Mouse (Mus musculus) embryonic facial prominence, embryonic 13.5 days (tissue): ENCODE results near the gene Vsir. TPM values are rescaled to one million over a fixed set of nuclear protein-coding genes. Genes with fewer than 3 reads are reported as not detected.

Source experiments
- ATAC-seq: fragments of 200-750 bp; cut with Nextera tagmentation; 2 replicates; pipeline ENCODE4 v1.8.0; 2017; ENCODE audit warnings: low read depth; ENCODE audit not compliant: insufficient number of reproducible peaks, insufficient read depth, low FRiP score, low TSS enrichment
- H3K27ac ChIP-seq: fragments of 300-500 bp; sonication (generic); 2 replicates; pipeline ENCODE4 v1.5.1; 2015; ENCODE audit warnings: moderate library complexity, mild to moderate bottlenecking, inconsistent platforms
- H3K27me3 ChIP-seq: fragments of 300-500 bp; sonication (generic); 2 replicates; pipeline ENCODE4 v1.6.1; 2015; ENCODE audit warnings: mild to moderate bottlenecking, inconsistent platforms
- H3K36me3 ChIP-seq: fragments of 300-500 bp; sonication (generic); 2 replicates; pipeline ENCODE4 v1.6.1; 2015; ENCODE audit warnings: mild to moderate bottlenecking, inconsistent platforms
- H3K4me1 ChIP-seq: fragments of 300-500 bp; sonication (generic); 2 replicates; pipeline ENCODE4 v1.6.1; 2015; ENCODE audit warnings: inconsistent platforms
- H3K4me2 ChIP-seq: fragments of 300-500 bp; sonication (generic); 2 replicates; pipeline ENCODE4 v1.6.1; 2015; ENCODE audit warnings: moderate library complexity, mild to moderate bottlenecking, inconsistent platforms
- H3K4me3 ChIP-seq: fragments of 300-500 bp; sonication (generic); 2 replicates; pipeline ENCODE4 v1.5.1; 2015; ENCODE audit warnings: mild to moderate bottlenecking, inconsistent platforms
- H3K9ac ChIP-seq: fragments of 300-500 bp; sonication (generic); 2 replicates; pipeline ENCODE4 v1.6.1; 2015; ENCODE audit warnings: mild to moderate bottlenecking, inconsistent platforms
- H3K9me3 ChIP-seq: fragments of 300-500 bp; sonication (generic); 2 replicates; pipeline ENCODE4 v1.6.1; 2016; ENCODE audit warnings: inconsistent platforms
- WGBS: fragments of 180-500 bp; shearing (Covaris S2); methylation state at CpG from one replicate; pipeline ENCODE4 v1.1.7; 2015; ENCODE audit warnings: mixed read lengths; 5-methylcytosine and 5-hydroxymethylcytosine counted together
- polyA plus RNA-seq: library from polyadenylated mRNA; unstranded; fragments of >200 nt; fragmentation: Nextera tagmentation; extraction: Ambion mirVana; gene quantifications from 2 replicates; pipeline ENCODE4 v1.2.1, GENCODE M21; 2015

Vsir gene
- polyA plus RNA-seq, 1 experiment from 2014 or later = 1.9 TPM

DNA sequence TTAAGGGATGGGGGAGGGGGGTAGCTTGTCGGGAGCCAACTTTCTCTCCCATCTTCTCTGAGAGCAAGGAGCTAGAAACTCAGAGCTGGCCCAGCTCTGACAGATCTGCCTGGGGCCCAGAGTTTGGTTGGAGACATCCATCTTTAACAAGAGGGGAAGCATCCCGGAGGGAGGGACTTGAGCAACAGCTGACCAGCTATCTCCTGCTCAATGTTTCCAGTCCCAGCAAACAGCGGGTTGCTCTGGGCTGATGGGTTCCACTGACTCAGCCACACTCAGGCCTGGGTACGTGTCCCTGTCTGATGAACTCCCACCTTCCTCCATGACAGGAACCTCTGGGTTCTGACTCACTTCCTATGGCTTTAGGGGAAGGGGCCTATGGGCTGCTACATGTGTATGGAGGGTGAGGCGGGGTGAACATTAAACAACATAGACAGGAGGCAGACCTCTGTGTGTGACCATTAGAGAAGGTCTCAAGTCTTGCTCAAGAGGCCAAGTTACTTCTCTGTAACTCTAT, 44.3 kb downstream of the Vsir start:
- Histone ChIP-seq H3K4me3 (no peak overlapping the region), H3K27me3 (no peaks in the 10 kb centered on the region), H3K9me3 (no peaks in the 10 kb centered on the region), H3K4me2 (no peak overlapping the region), H3K4me1 (0 out of 2 replicates have a peak, but pooled peaks cover 3% of the 10 kb centered on the region), H3K36me3 (no peaks in the 10 kb centered on the region), H3K9ac (no peak overlapping the region), H3K27ac (no peak overlapping the region)
- 68% methylated on average over 5 of the region's 5 CpGs for WGBS
- no peak for ATAC-seq

DNA sequence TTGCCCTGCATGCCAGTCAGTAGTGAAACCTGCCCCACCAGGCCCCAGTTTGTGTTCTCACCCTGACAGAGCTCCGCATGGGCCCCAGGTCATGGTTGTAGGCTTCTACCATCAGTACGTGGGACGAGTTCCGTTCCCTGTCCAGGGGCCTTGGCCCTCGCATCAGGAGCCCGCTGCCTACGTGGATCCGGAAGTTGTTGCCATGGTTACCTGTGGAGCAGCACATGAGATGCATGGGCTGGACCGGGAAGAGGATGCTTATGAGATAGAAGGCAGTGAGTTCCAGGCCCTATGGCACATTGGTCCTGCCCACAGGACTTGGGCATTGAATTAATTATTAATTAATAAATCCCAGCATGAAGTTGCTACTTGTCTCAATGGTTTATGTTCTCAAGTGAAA, 45.0 kb downstream of the Vsir start:
- Histone ChIP-seq H3K27ac (no peak overlapping the region), H3K9me3 (no peaks in the 10 kb centered on the region), H3K4me1 (0 out of 2 replicates have a peak, but pooled peaks cover 3% of the 10 kb centered on the region), H3K36me3 (no peaks in the 10 kb centered on the region), H3K4me2 (no peak overlapping the region), H3K27me3 (no peaks in the 10 kb centered on the region), H3K4me3 (no peak overlapping the region), H3K9ac (no peak overlapping the region)
- WGBS = 88% methylated on average over 9 of the region's 9 CpGs
- no peak for ATAC-seq

DNA sequence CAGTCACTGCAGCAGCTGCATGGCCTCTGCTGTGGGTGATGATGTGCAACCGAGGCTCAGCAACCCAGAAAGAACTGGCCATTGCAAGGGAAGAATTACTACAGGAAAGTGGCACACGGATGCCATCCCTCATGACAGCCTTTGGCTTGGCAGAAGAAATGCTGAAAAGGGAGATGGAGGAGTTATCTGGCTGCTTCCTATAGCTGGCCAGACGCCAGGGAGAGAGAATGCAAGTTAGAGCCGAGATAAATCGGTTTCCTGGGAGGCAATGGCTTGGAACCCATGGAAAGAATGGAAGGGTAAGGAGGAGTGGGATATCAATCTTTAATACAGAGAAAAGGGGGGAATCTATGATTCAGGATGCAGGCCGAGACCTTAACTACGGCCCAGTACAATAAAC, 48.3 kb downstream of the Vsir start:
- Histone ChIP-seq H3K9ac (no peak overlapping the region), H3K36me3 (no peaks in the 10 kb centered on the region), H3K27me3 (no peaks in the 10 kb centered on the region), H3K4me3 (no peak overlapping the region), H3K27ac (no peak overlapping the region), H3K4me1 (0 out of 2 replicates have a peak, but pooled peaks cover 6% of the 10 kb centered on the region), H3K4me2 (no peak overlapping the region), H3K9me3 (no peaks in the 10 kb centered on the region)
- ATAC-seq = no peak
- WGBS = 81% methylated on average over 7 of the region's 7 CpGs

DNA sequence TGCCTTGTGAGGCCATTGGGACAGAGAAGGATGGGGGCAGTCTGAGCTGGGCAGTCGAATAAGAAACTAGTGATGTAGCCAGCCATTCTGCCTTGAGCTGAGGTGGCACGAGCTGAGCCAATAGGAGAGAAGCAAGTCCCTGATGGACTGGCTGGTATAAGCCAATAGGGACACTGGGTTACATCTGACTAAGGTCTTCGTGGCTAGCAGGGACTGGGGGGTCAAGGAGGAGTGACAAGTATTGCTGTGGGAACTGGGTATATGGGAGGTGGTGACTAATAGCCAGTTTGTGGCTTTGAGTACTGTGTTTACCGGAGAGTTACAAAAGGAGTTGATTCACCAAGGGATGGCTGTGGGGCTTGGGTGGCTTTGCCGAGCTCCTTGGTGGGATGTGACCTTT, 49.0 kb downstream of the Vsir start:
- ATAC-seq = no peak

DNA sequence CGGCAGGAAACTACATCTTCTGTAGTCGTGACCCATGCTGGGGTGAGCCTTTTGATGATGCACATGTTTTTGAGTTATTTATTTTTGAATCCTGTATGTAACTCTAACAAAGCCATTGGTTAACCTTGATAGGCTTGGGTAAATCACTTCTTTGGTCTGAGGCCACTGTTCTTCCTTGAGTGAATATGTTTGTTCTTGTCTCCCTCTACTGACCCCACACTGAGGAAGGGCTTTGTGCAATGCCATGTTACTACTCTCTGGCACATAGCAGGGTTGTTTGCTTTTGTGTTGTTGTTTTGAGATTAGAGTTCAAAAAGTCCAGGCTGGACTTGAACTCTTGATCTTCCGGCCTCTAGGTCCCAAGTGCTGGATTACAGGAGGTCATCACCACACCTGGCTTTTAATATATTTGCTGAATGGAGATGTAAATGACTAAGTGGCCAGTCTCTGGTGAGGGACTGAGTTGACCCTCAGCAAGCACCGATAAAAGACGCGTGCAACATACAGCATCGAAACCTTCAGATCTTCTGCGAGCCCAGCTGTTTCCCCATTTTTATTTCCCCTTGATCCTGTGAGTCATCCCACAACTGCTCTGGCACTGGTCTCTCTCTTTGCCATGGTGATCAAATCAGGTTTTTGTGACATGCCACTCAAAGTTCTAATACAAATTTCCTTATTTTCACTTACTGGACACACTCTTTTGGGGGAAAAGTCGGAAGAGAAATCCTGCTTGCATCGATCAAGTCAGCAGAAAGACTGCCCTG, 51.6 kb downstream of the Vsir start:
- Histone ChIP-seq H3K27ac (no peak overlapping the region), H3K4me3 (no peak overlapping the region), H3K36me3 (no peaks in the 10 kb centered on the region), H3K9ac (no peak overlapping the region), H3K9me3 (no peaks in the 10 kb centered on the region), H3K27me3 (no peaks in the 10 kb centered on the region), H3K4me2 (no peak overlapping the region), H3K4me1 (0 out of 2 replicates have a peak, but pooled peaks cover 10% of the 10 kb centered on the region)
- WGBS = 75% methylated on average over 10 of the region's 10 CpGs
- no peak for ATAC-seq

More for the DNA sequence above, 49.0 kb downstream of the Vsir start:
- Histone ChIP-seq H3K4me2 (no peak overlapping the region), H3K9ac (no peak overlapping the region), H3K9me3 (no peaks in the 10 kb centered on the region), H3K4me1 (0 out of 2 replicates have a peak, but pooled peaks cover 8% of the 10 kb centered on the region), H3K27ac (no peak overlapping the region), H3K36me3 (no peaks in the 10 kb centered on the region), H3K4me3 (no peak overlapping the region), H3K27me3 (no peaks in the 10 kb centered on the region)
- 73% methylated on average over 5 of the region's 5 CpGs for WGBS

DNA sequence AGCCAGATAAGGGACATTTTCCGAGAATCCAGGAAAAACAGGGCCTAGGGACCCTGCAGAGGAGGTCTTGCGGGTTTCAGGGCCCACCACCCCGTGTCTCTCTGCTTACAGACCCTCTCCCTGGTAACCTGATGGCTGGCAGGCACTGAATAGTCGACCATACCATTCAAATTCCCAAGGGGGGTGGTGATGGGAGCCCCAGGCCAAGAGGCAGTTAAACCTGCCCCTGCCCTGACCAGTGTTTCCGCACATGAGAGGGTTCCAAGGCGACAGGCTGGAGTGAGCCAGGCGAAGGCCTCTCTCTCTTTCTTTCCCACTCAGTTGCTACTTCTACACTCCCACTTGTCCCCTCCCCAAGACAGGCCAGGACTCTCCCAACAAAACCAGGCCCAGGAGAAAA, 52.8 kb downstream of the Vsir start, which contains the start of gene Gm17455:
Gm17455 (plus strand) TSS at position 278 of the 400 bp plus-strand sequence.
- 0 out of 2 replicates have a peak, but pooled peaks cover 10% of the 10 kb centered on the region for H3K4me1 ChIP-seq
- H3K27ac ChIP-seq = no peak within 1 kb of the TSS
- WGBS = 49% methylated on average over 7 of the region's 7 CpGs
- no peaks in the 10 kb centered on the region for H3K36me3 ChIP-seq
- no peak for ATAC-seq
- no peak within 1 kb of the TSS for H3K4me2 ChIP-seq
- no peak within 1 kb of the TSS for H3K4me3 ChIP-seq
- no peaks in the 10 kb centered on the region for H3K9me3 ChIP-seq
- H3K9ac ChIP-seq = peak within 1 kb of the TSS; percentile 33
- no peaks in the 10 kb centered on the region for H3K27me3 ChIP-seq

DNA sequence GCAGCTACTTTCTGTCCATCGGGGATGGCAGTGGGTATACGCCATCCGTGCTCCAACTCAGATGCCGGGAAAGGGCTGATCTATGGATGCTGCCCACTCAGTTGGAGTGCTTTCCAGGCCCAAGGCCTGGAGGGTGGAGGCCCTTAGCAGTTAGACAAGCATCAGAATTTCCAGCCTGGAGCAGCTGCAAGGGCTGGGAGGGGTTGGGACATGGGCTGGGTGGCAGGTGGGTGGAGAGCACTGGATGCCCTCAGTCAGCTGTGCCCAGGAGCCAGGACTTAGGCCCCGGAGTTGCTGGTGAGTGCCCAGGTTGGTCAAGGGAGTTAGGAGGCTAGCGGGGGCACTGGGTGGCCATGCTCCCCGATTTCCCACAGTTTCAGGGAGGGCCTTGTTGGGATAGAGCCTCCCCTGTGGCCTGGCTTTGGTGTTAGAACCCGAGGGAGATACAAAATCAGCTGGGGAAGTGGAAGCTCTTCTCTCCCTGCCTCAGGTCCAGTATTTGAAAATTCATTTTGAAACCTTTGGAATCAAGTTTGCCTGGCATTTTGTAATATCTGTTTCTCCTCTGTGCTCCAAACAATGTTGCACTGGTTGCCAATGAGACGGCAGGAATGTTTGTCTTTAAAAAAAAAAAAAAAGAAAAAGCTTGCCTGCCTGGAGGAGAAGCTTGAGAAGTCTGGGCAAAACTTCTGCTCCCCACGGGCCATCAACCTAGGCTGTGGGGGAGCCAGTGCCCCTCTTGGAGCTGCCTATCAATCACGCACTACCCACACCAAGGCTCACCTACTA, 54.0 kb downstream of the Vsir start:
- no peak for ATAC-seq

DNA sequence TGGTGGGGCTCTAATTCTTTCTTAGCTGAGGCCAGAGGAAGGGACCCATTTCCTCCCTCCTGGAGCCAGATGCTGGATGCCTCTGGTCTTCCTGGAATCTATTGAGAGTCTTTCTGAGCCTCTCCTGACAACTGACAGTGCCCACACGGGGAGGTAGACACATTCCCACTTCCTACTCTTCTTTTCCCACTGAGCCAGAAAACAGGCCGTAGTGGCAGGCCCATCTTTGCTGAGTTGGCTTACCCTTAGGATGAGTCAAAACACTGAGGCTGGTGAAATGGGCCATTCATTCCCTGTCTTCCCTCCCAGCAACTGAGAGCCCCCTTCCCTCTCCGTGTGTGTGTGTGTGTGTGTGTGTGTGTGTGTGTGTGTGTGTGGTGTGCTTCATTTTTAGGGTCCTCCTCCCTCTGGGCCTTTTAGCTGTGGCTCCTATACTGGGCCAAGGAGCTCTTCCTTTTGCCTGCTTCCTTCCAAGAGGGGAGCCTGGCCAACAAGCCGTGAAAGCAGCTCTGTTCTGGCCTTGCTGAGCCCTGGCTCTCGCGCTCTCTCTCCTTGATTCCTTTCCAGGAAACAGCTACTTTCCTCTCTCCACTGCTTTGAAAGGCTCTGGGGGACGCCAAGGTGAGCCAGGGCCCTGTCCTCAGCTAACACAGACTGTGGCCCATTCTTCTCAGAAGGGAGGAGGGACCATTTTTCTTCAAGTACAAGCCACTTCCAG, 59.0 kb downstream of the Vsir start:
- H3K9ac ChIP-seq = 0 out of 2 replicates have a peak overlapping the region, but pooled peaks have one; percentile 11
- H3K4me1 ChIP-seq = 0 out of 2 replicates have a peak, but pooled peaks cover 1% of the 10 kb centered on the region
- no peak overlapping the region for H3K4me3 ChIP-seq
- H3K9me3 ChIP-seq = no peaks in the 10 kb centered on the region
- ATAC-seq = no peak
- H3K27me3 ChIP-seq = peaks cover 12% of the 10 kb centered on the region; the same call in 1 of the 2 replicates
- H3K27ac ChIP-seq = no peak overlapping the region
- no peak overlapping the region for H3K4me2 ChIP-seq
- 35% methylated on average over 6 of the region's 7 CpGs for WGBS
- no peaks in the 10 kb centered on the region for H3K36me3 ChIP-seq

More for the DNA sequence above, 54.0 kb downstream of the Vsir start:
- H3K27ac ChIP-seq = no peak overlapping the region
- H3K9ac ChIP-seq = 0 out of 2 replicates have a peak overlapping the region, but pooled peaks have one; percentile 27
- 78% methylated on average over 11 of the region's 11 CpGs for WGBS
- no peaks in the 10 kb centered on the region for H3K36me3 ChIP-seq
- no peaks in the 10 kb centered on the region for H3K27me3 ChIP-seq
- 0 out of 2 replicates have a peak, but pooled peaks cover 10% of the 10 kb centered on the region for H3K4me1 ChIP-seq
- no peak overlapping the region for H3K4me2 ChIP-seq
- H3K4me3 ChIP-seq = no peak overlapping the region
- no peaks in the 10 kb centered on the region for H3K9me3 ChIP-seq

DNA sequence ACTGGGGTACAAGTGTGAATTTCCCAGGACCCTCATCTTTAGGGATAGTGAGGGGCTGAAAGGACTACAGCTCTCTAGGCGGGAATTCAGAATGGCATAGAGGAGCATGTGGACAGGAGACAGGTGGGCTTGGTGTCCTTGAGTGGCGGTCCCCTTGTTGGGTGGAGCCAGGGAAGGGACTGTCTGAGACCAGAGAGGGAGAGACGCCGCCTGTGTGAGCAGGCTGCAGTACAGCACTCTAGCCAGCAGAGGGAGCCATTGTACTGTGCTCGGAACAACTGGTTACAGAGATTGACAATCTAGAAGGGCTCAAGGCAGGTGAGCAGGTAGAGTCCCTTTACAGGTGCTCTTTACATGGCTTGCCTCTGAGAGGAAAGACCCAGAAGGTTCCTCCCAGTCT, 61.2 kb downstream of the Vsir start:
- ATAC-seq = no peak
- Histone ChIP-seq H3K4me1 (0 out of 2 replicates have a peak, but pooled peaks cover 4% of the 10 kb centered on the region), H3K9me3 (no peaks in the 10 kb centered on the region), H3K4me2 (no peak overlapping the region), H3K27me3 (peaks cover 18% of the 10 kb centered on the region; the same call in 1 of the 2 replicates), H3K36me3 (no peaks in the 10 kb centered on the region), H3K4me3 (no peak overlapping the region), H3K9ac (0 out of 2 replicates have a peak overlapping the region, but pooled peaks have one; percentile 3), H3K27ac (no peak overlapping the region)
- 2% methylated on average over 5 of the region's 5 CpGs for WGBS

DNA sequence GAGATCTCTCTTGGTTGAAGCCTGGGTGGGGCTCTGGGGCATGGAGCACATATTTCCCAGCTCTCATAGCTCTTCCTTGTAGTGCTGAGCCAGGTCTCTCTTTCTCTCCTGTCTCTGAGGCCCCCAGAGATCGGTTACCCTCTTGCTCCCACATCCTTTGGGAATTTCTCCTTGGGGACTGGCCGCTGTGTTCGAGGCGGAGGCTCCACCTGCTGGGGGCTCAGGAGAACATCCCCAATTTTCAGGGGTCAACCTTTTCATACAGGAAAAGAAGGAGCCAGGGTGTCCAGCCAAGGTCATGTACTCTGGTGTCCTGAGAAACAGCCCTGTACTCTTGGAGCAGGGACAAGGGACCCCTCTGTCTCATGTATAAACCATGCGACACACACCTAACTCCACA, 65.1 kb downstream of the Vsir start:
- Histone ChIP-seq H3K27me3 (peaks cover 18% of the 10 kb centered on the region; the same call in 1 of the 2 replicates), H3K4me2 (no peak overlapping the region), H3K36me3 (no peaks in the 10 kb centered on the region), H3K27ac (no peak overlapping the region), H3K9ac (no peak overlapping the region), H3K4me1 (0 out of 2 replicates have a peak, but pooled peaks cover 5% of the 10 kb centered on the region), H3K9me3 (no peaks in the 10 kb centered on the region), H3K4me3 (no peak overlapping the region)
- WGBS = 28% methylated on average over 5 of the region's 5 CpGs
- ATAC-seq = no peak

DNA sequence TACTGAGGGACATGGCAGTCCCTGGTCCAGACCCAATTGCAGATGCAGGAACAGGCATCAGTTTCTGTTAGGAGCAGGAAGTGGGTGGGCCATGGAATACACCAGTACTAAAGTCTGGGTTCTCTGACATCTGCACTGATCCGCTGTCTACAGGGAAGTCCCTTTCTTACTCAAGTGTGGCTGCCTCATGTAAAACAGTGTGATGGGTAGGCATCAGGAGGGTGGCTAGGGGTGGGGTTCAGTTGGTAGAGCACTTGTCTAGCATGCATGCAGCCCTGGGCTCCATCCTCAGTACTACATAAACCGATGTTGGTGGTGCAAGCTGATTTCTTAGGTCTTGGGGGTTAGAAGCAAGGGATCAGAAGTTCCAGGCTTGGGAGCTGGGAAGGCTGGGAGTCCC, 67.1 kb downstream of the Vsir start:
- 70% methylated on average over 2 of the region's 2 CpGs for WGBS
- H3K27ac ChIP-seq = no peak overlapping the region
- no peak overlapping the region for H3K4me3 ChIP-seq
- H3K4me1 ChIP-seq = 0 out of 2 replicates have a peak, but pooled peaks cover 5% of the 10 kb centered on the region
- H3K36me3 ChIP-seq = no peaks in the 10 kb centered on the region
- no peak for ATAC-seq
- H3K9ac ChIP-seq = no peak overlapping the region
- H3K27me3 ChIP-seq = peaks cover 13% of the 10 kb centered on the region; the same call in 1 of the 2 replicates
- H3K9me3 ChIP-seq = no peaks in the 10 kb centered on the region
- H3K4me2 ChIP-seq = no peak overlapping the region
